Mouse (Mus musculus): ENCODE measurements at regions not wholly inside any gene's neighbourhood (a gene's known extent, or its start where the extent isn't known, plus 50 kb on each side); places are given as distances from the start of the nearest gene placed in this dataset.

DNA sequence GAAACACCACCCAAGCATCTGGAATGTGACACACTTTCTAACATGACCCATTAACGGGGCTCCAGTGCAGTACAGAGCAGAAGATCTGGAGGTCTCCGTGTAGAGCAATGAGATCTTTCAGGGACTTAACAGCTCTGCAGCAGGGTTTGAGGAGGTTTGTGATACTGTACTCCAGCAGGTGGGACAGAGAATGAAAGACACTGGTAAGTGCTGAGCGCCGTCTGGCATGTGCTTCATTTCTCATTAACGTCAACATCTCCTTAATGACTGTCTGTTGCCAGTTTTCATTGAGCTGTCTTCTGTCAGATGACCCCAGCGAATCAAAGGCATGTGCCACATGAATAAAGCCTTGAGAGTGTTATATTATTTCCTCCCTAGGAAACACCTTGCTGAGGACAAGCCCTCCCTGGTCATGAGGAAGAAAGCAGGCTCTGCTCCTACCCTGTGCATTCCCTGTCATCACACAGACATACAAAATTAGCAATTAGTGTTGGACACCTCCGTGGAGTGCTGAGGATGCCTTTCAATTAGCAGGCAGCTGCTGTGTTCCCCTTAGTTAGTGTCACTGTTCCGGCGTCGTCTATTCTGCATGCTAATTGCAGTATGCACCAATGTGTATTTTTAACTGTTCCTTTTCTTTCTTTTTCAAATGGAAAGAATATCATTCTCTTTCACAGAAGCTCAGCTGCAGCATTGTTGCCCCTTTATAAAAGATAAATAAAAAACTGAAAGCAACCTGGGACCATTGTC, 744.4 kb upstream of the Lrrc6 start:
- no peak for TF ChIP-seq CTCF (IDR thresholded peaks at IDR 0.05; ENCODE audit: low read depth, low read length)
- TF ChIP-seq POLR2A (IDR thresholded peaks at IDR 0.05; ENCODE audit: insufficient read depth, low read length) = no peak
- TF ChIP-seq EP300 (IDR thresholded peaks at IDR 0.05; ENCODE audit: insufficient read depth, low read depth, low read length) = no peak

Measured in ES-Bruce4 (cell line).